In genomic region chr6:53154621-53155020, GRCm38 (mm10) we compare ENCODE assay signal across 19 mouse cellular contexts.
DNase-seq lines count a peak whose midpoint lies in the region; ATAC-seq and TF ChIP-seq lines count a peak whose summit lies in the region.
"Had no signal": no experiment of that assay in that cellular context is flagged by ENCODE, and none has a peak within 500 bp of the region (broad histone marks: within the 10 kb centered on the region; RNA-seq: fewer than 3 reads in every experiment).

No protein-coding gene starts in this region.

- H3K9ac ChIP-seq in lung, postnatal 0 days (replicated peaks; ENCODE audit: low read depth): no peak overlapping the region
- H3K9ac ChIP-seq: forebrain, embryonic 15.5 days; hindbrain, embryonic 12.5 days; neural tube, embryonic 13.5 days had no signal

- 25% methylated on average over 4 of the region's 4 CpGs for WGBS in lung, postnatal 0 days

- TF ChIP-seq EP300 in lung, postnatal 0 days (IDR thresholded peaks at IDR 0.05): peak; percentile 88

- TF ChIP-seq CTCF in lung, postnatal 0 days (IDR thresholded peaks at IDR 0.05): no peak

- DNase-seq in 416B (ENCODE audit: low read depth) (peak; percentile 70), adipocyte (ENCODE audit: low spot score) (peak; percentile 9)
- DNase-seq in kidney, postnatal 10 days: peak; percentile 52
- DNase-seq in lung, postnatal 0 days (ENCODE audit: low spot score): peak; percentile 93
- no peak for DNase-seq in cerebellum, adult 18-20 months
- no peak for DNase-seq in frontal cortex, postnatal 36 days (ENCODE audit: low spot score in 2 of 2)
- no peak for DNase-seq in left cerebral cortex, adult 9 months (ENCODE audit: low spot score in 2 of 2)
- DNase-seq in thymus, postnatal 25 days: no peak
- DNase-seq: cerebellum, adult 2 months; embryo, embryonic 11 days; gastrocnemius, postnatal 25 days; retina, postnatal 1 day; spleen, adult 18-20 months had no signal

- H3K9me3 ChIP-seq in lung, postnatal 0 days (ENCODE audit: low read length): no peaks in the 10 kb centered on the region
- H3K9me3 ChIP-seq: forebrain, embryonic 15.5 days; hindbrain, embryonic 12.5 days; limb, embryonic 10.5 days; neural tube, embryonic 13.5 days had no signal

- H3K4me1 ChIP-seq in lung, postnatal 0 days (ENCODE audit: insufficient read depth, low read depth, low read length): no peaks in the 10 kb centered on the region
- H3K4me1 ChIP-seq: forebrain, embryonic 15.5 days; limb, embryonic 10.5 days had no signal

- H3K4me3 ChIP-seq in lung, postnatal 0 days (ENCODE audit: low read depth, low read length): no peak overlapping the region
- H3K4me3 ChIP-seq: forebrain, embryonic 15.5 days; hindbrain, embryonic 12.5 days; limb, embryonic 10.5 days; neural tube, embryonic 13.5 days had no signal

- no peaks in the 10 kb centered on the region for H3K36me3 ChIP-seq in lung, postnatal 0 days (ENCODE audit: insufficient read depth, low read length)
- H3K36me3 ChIP-seq: forebrain, embryonic 15.5 days; hindbrain, embryonic 12.5 days; limb, embryonic 10.5 days; neural tube, embryonic 13.5 days had no signal

- 0 out of 2 replicates have a peak, but pooled peaks cover 5% of the 10 kb centered on the region for H3K27me3 ChIP-seq in lung, postnatal 0 days (replicated peaks; ENCODE audit: insufficient read depth, low read length)
- H3K27me3 ChIP-seq: CH12.LX; forebrain, embryonic 15.5 days; hindbrain, embryonic 12.5 days; neural tube, embryonic 13.5 days had no signal

- no peak overlapping the region for H3K4me2 ChIP-seq in lung, postnatal 0 days (replicated peaks; ENCODE audit: low read depth, low read length)
- H3K4me2 ChIP-seq: forebrain, embryonic 15.5 days; hindbrain, embryonic 12.5 days; neural tube, embryonic 13.5 days had no signal

- peak; percentile 94 for ATAC-seq in lung, postnatal 0 days
- ATAC-seq: forebrain, embryonic 15.5 days; intestine, embryonic 16.5 days had no signal

- H3K27ac ChIP-seq in lung, postnatal 0 days (ENCODE audit: low read length): no peak overlapping the region
- H3K27ac ChIP-seq: forebrain, embryonic 15.5 days; hindbrain, embryonic 12.5 days; limb, embryonic 10.5 days; neural tube, embryonic 13.5 days had no signal

Comparison
In these comparisons a context has a peak if more than half of its experiments do, and no peak if none do; other contexts are left out.
1. DNase-seq: peak in 416B (single experiment), adipocyte (single experiment), kidney, postnatal 10 days (single experiment) and lung, postnatal 0 days (single experiment); none in cerebellum, adult 18-20 months (0 of 2), frontal cortex, postnatal 36 days (0 of 2), left cerebral cortex, adult 9 months (0 of 2) and thymus, postnatal 25 days (single experiment).